Mouse (Mus musculus) fibroblast of lung, adult 2 months (primary cell): ENCODE data around the gene Tuba1c.

Source experiments
- DNase-seq: peaks from one replicate; pipeline ENCODE4 v3.0.0-alpha.2; 2011; ENCODE audit warnings: low read depth

Gene Tuba1c

DNA sequence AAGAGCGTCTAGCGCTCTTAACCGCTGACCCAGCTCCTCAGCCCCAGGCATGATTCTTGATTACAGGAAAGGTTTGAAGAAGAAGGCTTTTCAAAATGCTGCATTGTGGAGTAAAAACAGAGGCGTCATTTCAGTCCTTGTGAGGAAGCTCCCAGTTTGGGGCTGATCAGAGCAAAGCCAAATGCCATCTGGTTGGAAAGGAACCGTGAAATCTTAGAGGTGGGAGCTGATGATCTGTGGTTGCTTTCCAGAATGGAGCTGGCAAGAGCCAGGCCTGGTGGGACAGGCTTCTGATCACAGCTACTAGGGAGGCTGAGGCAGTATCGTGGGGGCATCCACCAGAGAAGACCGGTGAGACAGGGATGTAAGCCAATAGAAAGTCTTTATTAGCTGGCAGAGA lies 32.9 kb upstream of the Tuba1c start:
- DNase-seq = no peak

DNA sequence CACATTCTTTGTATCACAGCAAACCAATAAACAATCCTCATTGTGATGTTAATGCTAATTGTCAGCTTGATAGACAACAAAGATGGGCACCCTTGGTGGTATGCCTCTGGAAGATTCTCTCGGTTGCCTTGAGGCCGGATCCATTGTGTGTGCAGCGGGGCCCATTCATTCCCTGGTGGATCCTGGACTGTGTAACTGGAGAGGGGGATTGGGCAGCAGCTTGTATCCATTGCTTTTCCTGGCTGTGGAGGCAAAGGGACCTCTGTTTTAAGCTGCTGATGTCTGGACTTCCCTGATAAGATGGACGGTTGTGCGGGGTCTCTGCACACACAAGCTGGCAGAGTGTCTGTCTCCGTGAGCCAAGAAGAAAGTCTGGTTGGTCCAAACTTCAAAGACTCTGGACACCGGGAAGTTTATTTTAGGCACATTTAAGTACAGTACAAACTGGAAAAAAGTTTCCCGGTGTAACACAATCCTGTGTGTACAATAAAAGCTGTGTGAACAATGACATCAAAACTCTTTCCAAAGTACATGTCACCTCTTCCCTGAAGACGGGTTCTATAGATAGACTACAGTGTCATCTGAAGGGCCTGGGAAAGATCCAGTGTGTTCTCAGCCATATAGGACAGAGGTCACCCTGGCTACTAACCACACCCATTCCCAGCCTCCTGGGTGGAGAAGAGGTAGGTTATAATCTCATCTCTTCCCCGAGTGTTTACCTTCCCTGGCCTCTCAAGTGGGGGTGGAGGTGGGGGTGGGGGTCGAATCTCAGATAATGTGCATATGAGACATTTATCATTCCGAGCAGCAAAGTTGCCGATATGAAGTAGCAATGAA lies 31.5 kb upstream of the Tuba1c start:
- DNase-seq = no peak

- no peak for DNase-seq
Observed at GRCm38 (mm10) chr15:98998775-98999157, 30.9 kb upstream of the Tuba1c start.

- DNase-seq = no peak
Observed at GRCm38 (mm10) chr15:99000535-99001283, 29.0 kb upstream of the Tuba1c start.

GRCm38 (mm10) chr15:99001451-99001931 lies 28.2 kb upstream of the Tuba1c start:
- no peak for DNase-seq

DNA sequence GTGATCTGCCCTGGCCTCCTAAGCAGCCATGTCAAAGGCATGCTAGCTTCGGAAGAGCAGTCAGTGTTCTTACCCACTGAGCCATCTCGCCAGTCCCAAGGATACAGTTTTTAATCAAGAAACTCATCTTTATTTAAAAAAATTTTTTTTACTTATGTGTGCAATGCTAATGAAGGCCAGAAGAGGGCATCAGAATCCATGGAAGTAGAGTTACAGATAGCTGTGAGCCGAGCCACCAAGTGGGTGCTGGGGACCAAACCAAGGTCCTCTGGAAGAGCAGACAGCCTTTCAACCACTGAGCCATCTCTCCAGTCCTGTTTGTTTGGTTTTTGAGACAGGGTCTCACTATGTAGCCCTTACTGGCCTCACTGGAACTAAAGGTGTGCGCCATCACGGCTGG lies 26.1 kb upstream of the Tuba1c start:
- no peak for DNase-seq

DNA sequence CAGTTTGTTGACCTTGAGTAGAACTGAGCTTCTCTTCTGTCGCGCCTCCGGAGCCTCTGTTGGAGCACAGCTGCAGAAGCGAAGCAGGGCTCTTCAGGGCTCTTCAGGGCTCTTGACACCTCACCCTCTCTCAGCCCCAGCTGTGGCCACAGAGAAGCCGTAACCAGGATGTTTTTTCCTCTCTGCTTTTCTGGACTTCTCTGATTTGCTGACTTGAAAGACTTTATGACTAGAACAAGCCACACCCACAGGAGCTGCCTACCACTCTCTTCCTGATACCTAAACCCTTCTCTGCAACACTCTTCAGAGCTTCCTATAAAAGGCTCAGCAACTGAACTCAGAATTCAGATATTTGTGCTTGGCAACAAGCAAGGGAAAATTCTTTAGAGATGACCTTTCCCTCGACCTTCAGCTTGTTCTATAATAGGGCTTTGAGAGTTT lies 20.9 kb upstream of the Tuba1c start:
- no peak for DNase-seq

DNA sequence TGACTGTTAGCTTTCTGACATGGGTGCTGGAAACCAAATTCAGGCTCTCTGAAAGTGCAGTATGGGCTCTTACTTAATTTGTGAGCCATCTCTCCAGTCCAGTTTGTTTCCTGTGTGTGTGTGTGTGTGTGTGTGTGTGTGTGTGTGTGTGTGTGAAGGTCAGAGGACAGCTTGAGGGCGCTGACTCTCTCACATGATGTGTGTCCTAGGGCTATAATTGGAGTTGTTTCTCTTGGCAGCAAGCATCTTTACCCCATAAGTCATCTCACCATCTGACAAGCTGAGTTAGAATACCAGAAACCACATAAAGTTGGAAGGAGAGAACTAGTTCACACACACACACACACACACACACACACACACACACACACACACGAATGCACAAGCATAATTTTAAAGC lies 18.8 kb upstream of the Tuba1c start:
- DNase-seq = no peak

DNA sequence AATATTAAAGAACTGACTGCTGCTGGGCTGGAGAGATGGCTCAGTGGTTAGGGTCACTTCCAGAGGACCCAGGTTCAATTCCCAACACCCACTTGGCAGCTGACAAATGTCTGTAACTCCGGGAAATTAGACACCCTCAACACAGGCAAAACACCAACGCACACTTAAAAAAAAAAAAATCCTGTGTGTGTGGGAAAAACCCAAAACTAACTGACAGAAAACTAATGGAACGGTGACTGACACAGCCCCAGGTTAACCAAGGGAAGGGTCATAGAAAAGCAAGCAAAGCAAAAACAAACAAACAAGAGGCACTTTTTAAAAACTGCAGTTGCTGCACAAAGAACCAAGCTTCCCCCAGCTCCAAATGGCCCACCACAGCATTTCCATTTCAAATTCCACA lies 17.7 kb upstream of the Tuba1c start:
- DNase-seq = no peak

GRCm38 (mm10) chr15:99014496-99015030 lies 15.1 kb upstream of the Tuba1c start:
- no peak for DNase-seq

- no peak for DNase-seq
Observed at GRCm38 (mm10) chr15:99017355-99017761, 12.3 kb upstream of the Tuba1c start.

- no peak for DNase-seq
Observed at GRCm38 (mm10) chr15:99017986-99018385, 11.7 kb upstream of the Tuba1c start.

DNA sequence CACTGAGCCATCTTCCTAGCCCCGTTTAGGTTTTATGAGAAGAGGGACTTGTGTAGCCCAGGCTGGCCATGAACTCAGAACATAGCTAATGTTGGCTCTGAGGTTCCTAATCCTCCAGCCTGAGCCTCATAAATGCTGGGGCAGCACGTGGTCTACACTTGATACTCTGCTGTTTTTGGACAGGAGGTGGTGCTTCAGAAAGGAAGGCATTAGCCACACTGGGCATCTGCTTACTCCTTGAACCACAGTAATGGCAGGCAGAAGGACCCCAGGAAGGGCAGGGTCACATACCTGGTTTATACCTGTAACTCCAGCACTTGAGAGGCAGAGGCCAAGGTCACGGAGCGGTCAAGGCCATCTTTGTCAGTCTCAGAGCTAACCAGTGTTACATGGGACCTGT lies 11.1 kb upstream of the Tuba1c start:
- no peak for DNase-seq

GRCm38 (mm10) chr15:99019436-99019835 lies 10.3 kb upstream of the Tuba1c start:
- DNase-seq = no peak

- DNase-seq = no peak
Observed at GRCm38 (mm10) chr15:99020171-99020570, 9.5 kb upstream of the Tuba1c start.

DNA sequence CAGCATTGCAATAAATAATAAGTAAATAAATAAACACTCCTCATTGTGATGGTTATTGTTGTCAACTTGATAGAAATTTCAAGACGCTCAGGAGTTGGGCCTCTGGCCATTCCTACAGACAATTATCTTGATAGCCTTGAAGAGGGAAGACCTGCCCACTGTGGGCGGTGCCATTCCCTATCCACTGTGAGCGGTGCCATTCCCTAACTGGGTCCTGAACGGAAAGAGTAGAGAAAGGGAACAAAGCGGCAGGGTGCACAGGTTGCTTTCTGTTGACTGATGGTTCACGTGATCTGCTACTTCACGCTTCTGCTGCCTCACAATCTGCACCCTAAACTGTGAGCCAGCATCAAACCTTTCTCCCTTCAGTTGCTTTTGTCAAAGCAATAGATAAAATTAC lies 8.4 kb upstream of the Tuba1c start:
- no peak for DNase-seq

DNA sequence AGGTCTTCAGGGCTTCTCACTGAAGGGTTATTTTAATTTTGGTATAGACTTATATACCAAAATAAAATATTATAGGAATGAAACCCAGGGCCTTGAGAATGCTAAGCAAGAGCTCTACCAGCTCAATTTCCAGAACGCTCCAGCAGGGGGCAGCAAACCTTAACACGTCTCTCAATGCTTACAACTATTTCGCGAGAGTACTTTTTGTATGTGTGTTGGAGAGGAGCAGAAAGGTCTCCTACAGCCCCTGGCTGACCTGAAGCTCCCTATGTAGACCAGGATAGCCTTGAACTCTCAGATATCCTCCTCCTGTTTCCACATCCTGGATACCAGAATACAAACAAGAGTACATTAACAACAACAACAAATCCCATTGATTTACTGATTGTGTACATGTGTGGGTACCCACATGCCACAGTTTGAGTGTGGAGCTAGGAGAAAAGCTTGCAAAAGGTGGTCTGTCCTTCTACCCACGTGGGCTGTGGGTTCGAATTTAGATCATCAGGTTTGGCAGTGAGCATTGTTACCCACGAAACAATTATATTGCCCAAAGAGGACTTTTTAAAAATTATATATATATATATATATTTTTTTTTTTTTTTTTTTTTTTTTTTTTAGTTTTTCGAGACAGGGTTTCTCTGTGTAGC lies 4.9 kb upstream of the Tuba1c start:
- DNase-seq = no peak

DNA sequence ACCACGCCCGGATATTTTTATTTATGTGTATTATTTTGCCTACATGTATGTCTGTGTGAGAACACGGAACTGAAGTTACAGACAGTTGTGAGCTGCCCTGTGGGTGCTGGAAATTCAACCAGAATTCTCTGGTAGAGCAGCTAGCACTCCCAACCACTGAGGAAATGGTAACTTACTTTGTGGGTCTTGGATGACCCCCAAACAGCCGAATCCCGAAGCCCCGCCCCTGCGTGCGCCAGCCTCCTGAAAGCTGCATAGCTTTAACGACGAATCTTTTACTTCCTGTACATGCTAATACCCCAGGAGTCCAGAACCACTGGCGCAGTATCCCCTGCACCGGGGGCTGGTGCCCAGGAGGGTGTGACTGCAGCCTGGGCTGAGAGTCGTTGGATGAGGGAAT lies 4.3 kb upstream of the Tuba1c start:
- no peak for DNase-seq

GRCm38 (mm10) chr15:99026259-99026658 lies 3.4 kb upstream of the Tuba1c start:
- no peak for DNase-seq

DNA sequence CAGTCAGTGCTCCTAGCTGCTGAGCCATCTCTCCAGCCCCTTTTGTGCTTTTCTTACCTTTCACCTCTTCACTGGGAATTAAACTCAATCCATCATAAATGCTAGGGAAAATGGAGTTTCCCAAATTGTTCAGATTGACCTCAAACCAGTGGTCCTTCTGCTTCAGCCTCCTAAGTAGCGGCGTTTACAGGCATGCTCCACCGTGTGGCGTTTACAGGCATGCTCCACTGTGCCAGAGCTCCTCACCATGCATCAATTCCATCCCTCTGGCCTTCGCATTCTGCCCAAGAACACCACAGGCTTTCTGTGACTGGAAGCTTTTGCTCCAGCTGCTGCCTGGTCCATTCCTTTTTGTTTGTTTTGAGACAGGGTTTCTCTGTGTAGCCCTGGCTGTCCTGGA lies 2.6 kb upstream of the Tuba1c start:
- no peak for DNase-seq

- DNase-seq = no peak
Observed at GRCm38 (mm10) chr15:99028874-99029458, 725 bp upstream of the Tuba1c start.
